Mouse (Mus musculus): ENCODE measurements around the gene Srsf1. TPM values are rescaled to one million over a fixed set of nuclear protein-coding genes. Genes with fewer than 3 reads are reported as not detected.
A peak's percentile ranks its signal among the peaks of the same experiment; 100 is the strongest.
"Not testable (repeated sequence)": the region's sequence is repeated elsewhere in the genome, so short reads cannot be mapped to it uniquely, and the experiment has no call there.

Gene Srsf1
- polyA plus RNA-seq, 1 experiment from 2014 or later: 272 TPM

GRCm38 (mm10) chr11:88045159-88045558 is 2.0 kb upstream of the Srsf1 start:
- Histone ChIP-seq H3K4me1 (peaks cover 34% of the 10 kb centered on the region), H3K4me3 (peak overlapping the region; percentile 100; the same call in 1 of the 2 replicates), H3K27ac (peak overlapping the region; percentile 99), H3K4me2 (peak overlapping the region; percentile 83), H3K36me3 (peaks cover 20% of the 10 kb centered on the region), H3K9ac (peak overlapping the region; percentile 100)
- WGBS (ENCODE audit: insufficient replicate concordance): 86% methylated on average over 3 of the region's 3 CpGs
- H3K9me3 ChIP-seq (replicated peaks); ATAC-seq; H3K27me3 ChIP-seq (replicated peaks): not testable (repeated sequence)

- Histone ChIP-seq H3K27me3 (replicated peaks) (no peaks in the 10 kb centered on the region), H3K36me3 (peaks cover 27% of the 10 kb centered on the region), H3K4me3 (peak overlapping the region; percentile 100), H3K9me3 (replicated peaks) (no peaks in the 10 kb centered on the region), H3K27ac (peak overlapping the region; percentile 99), H3K4me2 (peak overlapping the region; percentile 83), H3K9ac (peak overlapping the region; percentile 100), H3K4me1 (peaks cover 41% of the 10 kb centered on the region)
- ATAC-seq: peak; percentile 52
- WGBS (ENCODE audit: insufficient replicate concordance): 42% methylated on average over 4 of the region's 4 CpGs
These were observed 1.3 kb upstream of the Srsf1 start for GRCm38 (mm10) chr11:88045878-88046277.

GRCm38 (mm10) chr11:88046323-88046937 is 743 bp upstream of the Srsf1 start:
- 33% methylated on average over 17 of the region's 17 CpGs for WGBS (ENCODE audit: insufficient replicate concordance)
- Histone ChIP-seq H3K4me3 (peak overlapping the region; percentile 100), H3K9ac (peak overlapping the region; percentile 100), H3K36me3 (peaks cover 31% of the 10 kb centered on the region), H3K27me3 (replicated peaks) (no peaks in the 10 kb centered on the region), H3K4me1 (peaks cover 45% of the 10 kb centered on the region), H3K27ac (peak overlapping the region; percentile 99), H3K9me3 (replicated peaks) (no peaks in the 10 kb centered on the region), H3K4me2 (peak overlapping the region; percentile 83)
- ATAC-seq: no peak

DNA sequence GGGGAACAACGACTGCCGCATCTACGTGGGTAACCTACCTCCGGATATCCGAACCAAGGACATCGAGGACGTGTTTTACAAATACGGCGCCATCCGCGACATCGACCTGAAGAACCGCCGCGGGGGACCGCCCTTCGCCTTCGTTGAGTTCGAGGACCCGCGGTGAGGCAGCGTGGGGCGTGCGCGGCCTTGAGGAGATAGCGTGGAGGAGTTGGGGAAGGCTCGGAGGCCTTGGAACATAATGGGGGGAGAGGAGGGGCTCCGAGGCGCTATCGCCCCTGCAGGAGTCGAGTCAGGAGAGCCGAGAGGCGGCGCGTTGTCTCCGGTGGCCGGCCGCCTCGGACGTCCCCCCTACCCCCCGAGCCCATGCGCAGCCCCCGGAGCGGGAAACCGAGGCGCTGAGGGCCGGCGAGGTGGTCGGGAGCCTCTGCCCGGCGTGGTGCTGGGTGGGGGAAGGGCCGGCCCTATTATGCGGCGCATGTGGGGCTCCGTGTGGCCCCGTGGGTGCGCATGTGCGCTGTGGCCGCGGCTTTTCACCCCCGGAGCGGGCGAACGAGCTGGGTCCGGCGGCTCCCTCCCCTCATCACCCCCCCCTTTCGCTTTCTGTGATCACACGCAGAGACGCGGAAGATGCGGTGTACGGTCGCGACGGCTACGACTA is 828 bp downstream of the Srsf1 start:
- Histone ChIP-seq H3K4me1 (peaks cover 42% of the 10 kb centered on the region), H3K4me2 (peak overlapping the region; percentile 83), H3K36me3 (peaks cover 44% of the 10 kb centered on the region), H3K4me3 (peak overlapping the region; percentile 100), H3K9me3 (replicated peaks) (no peaks in the 10 kb centered on the region), H3K27me3 (replicated peaks) (no peaks in the 10 kb centered on the region), H3K27ac (peak overlapping the region; percentile 99), H3K9ac (peak overlapping the region; percentile 100)
- under 1% methylated on average over 75 of the region's 76 CpGs for WGBS (ENCODE audit: insufficient replicate concordance)
- ATAC-seq: peak; percentile 33

GRCm38 (mm10) chr11:88048961-88049670 is 1.9 kb downstream of the Srsf1 start:
- no peaks in the 10 kb centered on the region for H3K27me3 ChIP-seq (replicated peaks)
- no peak for ATAC-seq
- 14% methylated on average over 26 of the region's 26 CpGs for WGBS (ENCODE audit: insufficient replicate concordance)
- H3K27ac ChIP-seq: peak overlapping the region; percentile 99
- H3K4me1 ChIP-seq: peaks cover 42% of the 10 kb centered on the region
- peak overlapping the region; percentile 83 for H3K4me2 ChIP-seq
- H3K9me3 ChIP-seq (replicated peaks): no peaks in the 10 kb centered on the region
- peak overlapping the region; percentile 100 for H3K9ac ChIP-seq
- peak overlapping the region; percentile 100 for H3K4me3 ChIP-seq
- H3K36me3 ChIP-seq: peaks cover 50% of the 10 kb centered on the region

- Histone ChIP-seq H3K4me1 (peaks cover 42% of the 10 kb centered on the region), H3K27ac (peak overlapping the region; percentile 99; the same call in 1 of the 2 replicates), H3K9me3 (replicated peaks) (no peaks in the 10 kb centered on the region), H3K4me3 (peak overlapping the region; percentile 100), H3K27me3 (replicated peaks) (no peaks in the 10 kb centered on the region), H3K4me2 (peak overlapping the region; percentile 83), H3K9ac (peak overlapping the region; percentile 100), H3K36me3 (peaks cover 54% of the 10 kb centered on the region)
- ATAC-seq: no peak
These were observed 2.6 kb downstream of the Srsf1 start for GRCm38 (mm10) chr11:88049732-88050131.

GRCm38 (mm10) chr11:88052638-88053037 is 5.5 kb downstream of the Srsf1 start:
- Histone ChIP-seq H3K9ac (no peak overlapping the region), H3K4me3 (no peak overlapping the region), H3K4me1 (peaks cover 24% of the 10 kb centered on the region), H3K4me2 (no peak overlapping the region), H3K27ac (no peak overlapping the region), H3K27me3 (replicated peaks) (no peaks in the 10 kb centered on the region), H3K9me3 (replicated peaks) (no peaks in the 10 kb centered on the region), H3K36me3 (peaks cover 59% of the 10 kb centered on the region)
- no peak for ATAC-seq
- WGBS (ENCODE audit: insufficient replicate concordance): 84% methylated on average over 4 of the region's 4 CpGs

GRCm38 (mm10) chr11:88053821-88054220 is 6.6 kb downstream of the Srsf1 start:
- Histone ChIP-seq H3K4me1 (peaks cover 24% of the 10 kb centered on the region), H3K27me3 (replicated peaks) (no peaks in the 10 kb centered on the region), H3K9ac (no peak overlapping the region), H3K9me3 (replicated peaks) (no peaks in the 10 kb centered on the region), H3K4me2 (no peak overlapping the region), H3K4me3 (no peak overlapping the region), H3K27ac (peak overlapping the region; percentile 25; the same call in 1 of the 2 replicates), H3K36me3 (peaks cover 54% of the 10 kb centered on the region)
- ATAC-seq: no peak
- 62% methylated on average over 3 of the region's 3 CpGs for WGBS (ENCODE audit: insufficient replicate concordance)

DNA sequence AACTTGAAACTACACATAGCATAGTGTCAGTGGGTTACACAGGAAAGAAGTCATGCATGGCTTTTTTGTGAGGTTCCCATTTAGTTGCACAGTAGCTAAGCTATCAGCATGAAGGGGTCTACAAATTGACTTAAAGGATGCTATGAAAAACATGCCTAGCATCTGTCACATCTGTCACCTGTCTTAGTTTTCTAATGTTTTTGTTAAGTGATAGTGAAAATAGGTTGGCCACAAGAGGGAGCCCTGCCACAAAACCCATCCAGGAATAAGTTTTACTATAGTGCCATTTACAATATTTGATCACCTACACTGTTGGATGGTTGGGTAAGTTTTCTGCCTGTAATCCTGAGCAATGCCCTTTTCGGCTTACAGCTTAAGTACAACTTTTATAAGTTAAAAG is 7.4 kb downstream of the Srsf1 start:
- ATAC-seq: no peak
- WGBS (ENCODE audit: insufficient replicate concordance): 66% methylated on average over 1 of the region's 1 CpGs
- H3K4me3 ChIP-seq: no peak overlapping the region

GRCm38 (mm10) chr11:88055777-88056176 is 8.6 kb downstream of the Srsf1 start:
- Histone ChIP-seq H3K9ac (no peak overlapping the region), H3K4me1 (peaks cover 8% of the 10 kb centered on the region), H3K9me3 (replicated peaks) (no peaks in the 10 kb centered on the region), H3K4me3 (no peak overlapping the region), H3K27me3 (replicated peaks) (no peaks in the 10 kb centered on the region), H3K36me3 (peaks cover 35% of the 10 kb centered on the region), H3K27ac (no peak overlapping the region), H3K4me2 (no peak overlapping the region)
- WGBS (ENCODE audit: insufficient replicate concordance): 74% methylated on average over 2 of the region's 2 CpGs
- no peak for ATAC-seq

More for the DNA sequence above, 7.4 kb downstream of the Srsf1 start:
- H3K9me3 ChIP-seq (replicated peaks): no peaks in the 10 kb centered on the region
- no peak overlapping the region for H3K4me2 ChIP-seq
- no peaks in the 10 kb centered on the region for H3K27me3 ChIP-seq (replicated peaks)
- H3K9ac ChIP-seq: no peak overlapping the region
- H3K27ac ChIP-seq: no peak overlapping the region
- peaks cover 20% of the 10 kb centered on the region for H3K4me1 ChIP-seq
- H3K36me3 ChIP-seq: peaks cover 47% of the 10 kb centered on the region

- 67% methylated on average over 2 of the region's 2 CpGs for WGBS (ENCODE audit: insufficient replicate concordance)
These were observed 10.6 kb downstream of the Srsf1 start for GRCm38 (mm10) chr11:88057788-88058187.

DNA sequence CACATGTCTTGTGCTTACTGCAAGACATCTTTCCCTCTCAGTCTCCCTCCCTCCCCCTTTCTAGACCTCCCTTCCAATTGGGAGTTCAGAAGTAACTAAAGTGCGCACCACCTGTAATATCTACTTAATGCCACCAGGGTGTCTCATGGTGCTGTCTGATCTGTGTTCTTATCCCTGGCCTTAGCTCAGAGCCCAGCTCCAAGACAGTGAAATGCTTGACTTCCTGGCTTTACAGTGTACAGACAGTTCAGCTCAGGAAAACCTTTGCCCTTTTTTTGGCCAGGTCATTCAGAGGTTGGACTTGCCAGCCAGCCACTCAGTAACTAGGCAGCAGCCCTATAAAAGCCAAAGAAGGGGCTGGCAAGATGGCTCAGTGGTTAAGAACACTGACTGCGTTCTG is 12.0 kb downstream of the Srsf1 start:
- WGBS (ENCODE audit: insufficient replicate concordance): 44% methylated on average over 2 of the region's 2 CpGs
- Histone ChIP-seq H3K36me3 (peaks cover 9% of the 10 kb centered on the region), H3K9ac (no peak overlapping the region), H3K9me3 (replicated peaks) (no peaks in the 10 kb centered on the region), H3K4me1 (peaks cover 4% of the 10 kb centered on the region; the same call in 1 of the 2 replicates), H3K4me3 (no peak overlapping the region), H3K27ac (no peak overlapping the region), H3K4me2 (no peak overlapping the region), H3K27me3 (replicated peaks) (no peaks in the 10 kb centered on the region)
- peak; percentile 74 for ATAC-seq

More at GRCm38 (mm10) chr11:88057788-88058187, 10.6 kb downstream of the Srsf1 start:
- H3K9ac ChIP-seq: no peak overlapping the region
- H3K4me3 ChIP-seq: no peak overlapping the region
- H3K27me3 ChIP-seq (replicated peaks): no peaks in the 10 kb centered on the region
- peaks cover 4% of the 10 kb centered on the region; the same call in 1 of the 2 replicates for H3K4me1 ChIP-seq
- H3K4me2 ChIP-seq: no peak overlapping the region
- no peak overlapping the region for H3K27ac ChIP-seq
- ATAC-seq: no peak
- H3K36me3 ChIP-seq: peaks cover 18% of the 10 kb centered on the region
- H3K9me3 ChIP-seq (replicated peaks): no peaks in the 10 kb centered on the region
